In genomic region chr9:58199381-58200269, GRCm38 (mm10) we compare ENCODE assay signal across 7 mouse cellular contexts. TPM values are rescaled to one million over a fixed set of nuclear protein-coding genes. Genes with fewer than 3 reads are reported as not detected.
DNase-seq lines count a peak whose midpoint lies in the region; ATAC-seq and TF ChIP-seq lines count a peak whose summit lies in the region.

No protein-coding gene starts in this region.

- no peak for ATAC-seq in embryonic facial prominence, embryonic 13.5 days (ENCODE audit: insufficient number of reproducible peaks, insufficient read depth, low FRiP score, low TSS enrichment, low read depth)
- no peak for ATAC-seq in hindbrain, embryonic 13.5 days (ENCODE audit: low FRiP score)

- H3K4me3 ChIP-seq in layer of hippocampus, adult 2 months = peak overlapping the region; percentile 65
- peak overlapping the region; percentile 36 for H3K4me3 ChIP-seq in embryonic facial prominence, embryonic 13.5 days
- H3K4me3 ChIP-seq in hindbrain, embryonic 13.5 days = peak overlapping the region; percentile 34

- H3K27me3 ChIP-seq in embryonic facial prominence, embryonic 13.5 days = peaks cover 96% of the 10 kb centered on the region
- peaks cover 97% of the 10 kb centered on the region for H3K27me3 ChIP-seq in hindbrain, embryonic 13.5 days

- no peak for DNase-seq in layer of hippocampus, adult 2 months (ENCODE audit: low spot score in 2 of 2)
- no peak for DNase-seq in layer of hippocampus, adult 11-12 months (ENCODE audit: low spot score)
- DNase-seq in neural tube, embryonic 10.5 days (ENCODE audit: extremely low spot score, low spot score) = peak; percentile 48
- no peak for DNase-seq in adrenal gland, adult 18-20 months (ENCODE audit: low spot score in 2 of 2)
- DNase-seq in yolk sac, embryonic 10.5 days (ENCODE audit: low spot score) = no peak

- 2% methylated on average over 41 of the region's 41 CpGs for WGBS in embryonic facial prominence, embryonic 13.5 days
- under 1% methylated on average over 41 of the region's 41 CpGs for WGBS in hindbrain, embryonic 13.5 days

- H3K27ac ChIP-seq in layer of hippocampus, adult 2 months = peak overlapping the region; percentile 95
- no peak overlapping the region for H3K27ac ChIP-seq in embryonic facial prominence, embryonic 13.5 days
- H3K27ac ChIP-seq in hindbrain, embryonic 13.5 days = peak overlapping the region; percentile 69

- no peaks in the 10 kb centered on the region for H3K36me3 ChIP-seq in embryonic facial prominence, embryonic 13.5 days
- H3K36me3 ChIP-seq in hindbrain, embryonic 13.5 days = no peaks in the 10 kb centered on the region

- 0 out of 2 replicates have a peak overlapping the region, but pooled peaks have one; percentile 11 for H3K9ac ChIP-seq in embryonic facial prominence, embryonic 13.5 days
- peak overlapping the region; percentile 66 for H3K9ac ChIP-seq in hindbrain, embryonic 13.5 days

- peak overlapping the region; percentile 63 for H3K4me2 ChIP-seq in embryonic facial prominence, embryonic 13.5 days
- H3K4me2 ChIP-seq in hindbrain, embryonic 13.5 days = peak overlapping the region; percentile 58

- H3K9me3 ChIP-seq in embryonic facial prominence, embryonic 13.5 days = no peaks in the 10 kb centered on the region
- H3K9me3 ChIP-seq in hindbrain, embryonic 13.5 days = no peaks in the 10 kb centered on the region

- TF ChIP-seq CTCF in layer of hippocampus, adult 2 months (conservative IDR thresholded peaks at IDR 0.05) = no peak

- H3K4me1 ChIP-seq in embryonic facial prominence, embryonic 13.5 days = peaks cover 74% of the 10 kb centered on the region
- peaks cover 83% of the 10 kb centered on the region for H3K4me1 ChIP-seq in hindbrain, embryonic 13.5 days (replicated peaks)

RNA-seq across cellular contexts. Expression of gene Islr, which starts 4.5 kb away (rescaled TPM):
- total RNA-seq in layer of hippocampus, adult 2 months (2021) = 10 to 100 TPM; 12.8 to 14.2 TPM
- 75.6 and 79.6 TPM in 2 replicates for polyA plus RNA-seq in embryonic facial prominence, embryonic 13.5 days (2015; fragmentation: Nextera tagmentation; extraction: Ambion mirVana)
- polyA plus RNA-seq in hindbrain, embryonic 13.5 days (2015; fragmentation: Nextera tagmentation; extraction: Ambion mirVana) = 40.9 and 43.7 TPM in 2 replicates
- total RNA-seq in adrenal gland, adult 18-20 months (2021) = 10 to 100 TPM; 22.4 to 33.0 TPM

RNA-seq across cellular contexts. Expression of gene Islr2, which starts 4.5 kb away (rescaled TPM):
- total RNA-seq in layer of hippocampus, adult 2 months (2021) = 100 to 1,000 TPM; 134 to 136 TPM
- 0.76 and 1.4 TPM in 2 replicates for polyA plus RNA-seq in embryonic facial prominence, embryonic 13.5 days (2015; fragmentation: Nextera tagmentation; extraction: Ambion mirVana)
- polyA plus RNA-seq in hindbrain, embryonic 13.5 days (2015; fragmentation: Nextera tagmentation; extraction: Ambion mirVana) = 11.1 and 11.3 TPM in 2 replicates
- total RNA-seq in adrenal gland, adult 18-20 months (2021) = 1 to 10 TPM; 1.2 to 2.6 TPM

RNA-seq across cellular contexts. Expression of gene Pml, which starts 50.0 kb away (rescaled TPM):
- 10 to 100 TPM; 11.9 to 14.2 TPM for total RNA-seq in layer of hippocampus, adult 2 months (2021)
- polyA plus RNA-seq in embryonic facial prominence, embryonic 13.5 days (2015; fragmentation: Nextera tagmentation; extraction: Ambion mirVana) = 14.4 and 15.2 TPM in 2 replicates
- polyA plus RNA-seq in hindbrain, embryonic 13.5 days (2015; fragmentation: Nextera tagmentation; extraction: Ambion mirVana) = 4.0 and 4.7 TPM in 2 replicates
- 10 to 100 TPM; 16.1 to 17.9 TPM for total RNA-seq in adrenal gland, adult 18-20 months (2021)

RNA-seq across cellular contexts. Expression of gene Stoml1, which starts 53.3 kb away (rescaled TPM):
- 10 to 100 TPM; 78.6 to 78.7 TPM for total RNA-seq in layer of hippocampus, adult 2 months (2021)
- polyA plus RNA-seq in embryonic facial prominence, embryonic 13.5 days (2015; fragmentation: Nextera tagmentation; extraction: Ambion mirVana) = 43.1 and 45.0 TPM in 2 replicates
- polyA plus RNA-seq in hindbrain, embryonic 13.5 days (2015; fragmentation: Nextera tagmentation; extraction: Ambion mirVana) = 105 and 116 TPM in 2 replicates
- 10 to 100 TPM; 13.3 to 15.0 TPM for total RNA-seq in adrenal gland, adult 18-20 months (2021)

Comparison
In these comparisons a context has a peak if more than half of its experiments do, and no peak if none do; other contexts are left out.
1. RNA of gene Islr2, which starts 4.5 kb away (total RNA-seq): 134 to 136 TPM in layer of hippocampus, adult 2 months; 1.2 to 2.6 TPM in adrenal gland, adult 18-20 months; every median in the first group is over 10 times any median in the second.
2. Peak in every context shown above with its lines, with median percentiles within 50 percentile points of each other: H3K4me3 ChIP-seq.